Mouse (Mus musculus) heart, embryonic 11.5 days (tissue): ENCODE results near the gene Cul1. TPM values are rescaled to one million over a fixed set of nuclear protein-coding genes. Genes with fewer than 3 reads are reported as not detected.

ENCODE experiments used
- ATAC-seq: fragments of 200-750 bp; cut with Nextera tagmentation; replicated peaks from 2 replicates; pipeline ENCODE4 v1.8.0; 2017; ENCODE audit warnings: moderate library complexity; ENCODE audit not compliant: insufficient number of reproducible peaks, low FRiP score, low TSS enrichment
- H3K27ac ChIP-seq: fragments of 300-500 bp; sonication (generic); 2 replicates; pipeline ENCODE4 v1.5.1; 2014; ENCODE audit warnings: mild to moderate bottlenecking, low read depth, low read length
- H3K27me3 ChIP-seq: fragments of 300-500 bp; sonication (generic); 2 replicates; pipeline ENCODE4 v1.6.1; 2014; ENCODE audit warnings: mild to moderate bottlenecking, low read length, mixed read lengths; ENCODE audit not compliant: control insufficient read depth, insufficient read depth
- H3K36me3 ChIP-seq: fragments of 300-500 bp; sonication (generic); 2 replicates; pipeline ENCODE4 v1.6.1; 2014; ENCODE audit warnings: mild to moderate bottlenecking, low read length, moderate library complexity, mixed read lengths; ENCODE audit not compliant: control insufficient read depth, insufficient read depth
- H3K4me1 ChIP-seq: fragments of 300-500 bp; sonication (generic); 2 replicates; pipeline ENCODE4 v1.6.1; 2014; ENCODE audit warnings: low read length; ENCODE audit not compliant: control insufficient read depth, insufficient read depth
- H3K4me2 ChIP-seq: fragments of 300-500 bp; sonication (generic); 2 replicates; pipeline ENCODE4 v1.6.1; 2014; ENCODE audit warnings: mild to moderate bottlenecking, moderate library complexity
- H3K4me3 ChIP-seq: fragments of 300-500 bp; sonication (generic); 2 replicates; pipeline ENCODE4 v1.5.1; 2014; ENCODE audit warnings: low read depth, low read length
- H3K9ac ChIP-seq: fragments of 300-500 bp; sonication (generic); 2 replicates; pipeline ENCODE4 v1.6.1; 2014; ENCODE audit warnings: mild to moderate bottlenecking, low read depth, low read length, moderate library complexity
- H3K9me3 ChIP-seq: fragments of 300-500 bp; sonication (generic); replicated peaks from 2 replicates; pipeline ENCODE4 v1.6.1; 2016; ENCODE audit warnings: low read length; ENCODE audit not compliant: control insufficient read depth
- WGBS: fragments of 180-500 bp; shearing (Covaris S2); extraction: QIAGEN DNeasy Blood & Tissue Kit; methylation state at CpG from one replicate; pipeline ENCODE4 v1.1.7; 2014; ENCODE audit not compliant: insufficient replicate concordance; 5-methylcytosine and 5-hydroxymethylcytosine counted together
- polyA plus RNA-seq: library from polyadenylated mRNA; unstranded; fragments of >200 nt; fragmentation: Nextera tagmentation; extraction: Ambion mirVana; gene quantifications from 2 replicates; pipeline ENCODE4 v1.2.1, GENCODE M21; 2014

Cul1 gene
- polyA plus RNA-seq, 1 experiment from 2014 or later, result 116 TPM

GRCm38 (mm10) chr6:47522431-47522830 is 69.2 kb downstream of the Cul1 start:
- 96% methylated on average over 3 of the region's 3 CpGs for WGBS

GRCm38 (mm10) chr6:47525041-47525440 is 71.8 kb downstream of the Cul1 start:
- Histone ChIP-seq H3K27ac (no peak overlapping the region), H3K36me3 (peaks cover 35% of the 10 kb centered on the region), H3K27me3 (no peaks in the 10 kb centered on the region), H3K4me2 (no peak overlapping the region), H3K4me3 (no peak overlapping the region), H3K9me3 (no peaks in the 10 kb centered on the region), H3K9ac (no peak overlapping the region), H3K4me1 (no peaks in the 10 kb centered on the region)
- no peak for ATAC-seq
- 90% methylated on average over 2 of the region's 2 CpGs for WGBS

More at GRCm38 (mm10) chr6:47522431-47522830, 69.2 kb downstream of the Cul1 start:
- no peaks in the 10 kb centered on the region for H3K4me1 ChIP-seq
- H3K9ac ChIP-seq, result no peak overlapping the region
- H3K27ac ChIP-seq, result no peak overlapping the region
- no peaks in the 10 kb centered on the region for H3K27me3 ChIP-seq
- H3K36me3 ChIP-seq, result peaks cover 47% of the 10 kb centered on the region
- H3K4me3 ChIP-seq, result no peak overlapping the region
- ATAC-seq, result no peak
- no peak overlapping the region for H3K4me2 ChIP-seq
- H3K9me3 ChIP-seq, result no peaks in the 10 kb centered on the region

- no peak for ATAC-seq
- 71% methylated on average over 4 of the region's 4 CpGs for WGBS
- no peaks in the 10 kb centered on the region for H3K27me3 ChIP-seq
- no peak overlapping the region for H3K27ac ChIP-seq
- H3K4me2 ChIP-seq, result no peak overlapping the region
- peaks cover 37% of the 10 kb centered on the region for H3K36me3 ChIP-seq
- H3K9me3 ChIP-seq, result no peaks in the 10 kb centered on the region
- H3K9ac ChIP-seq, result no peak overlapping the region
- H3K4me1 ChIP-seq, result no peaks in the 10 kb centered on the region
- no peak overlapping the region for H3K4me3 ChIP-seq
Observed at GRCm38 (mm10) chr6:47526446-47526845, 73.2 kb downstream of the Cul1 start.

- Histone ChIP-seq H3K36me3 (peaks cover 33% of the 10 kb centered on the region), H3K27ac (no peak overlapping the region), H3K4me3 (no peak overlapping the region), H3K9me3 (no peaks in the 10 kb centered on the region), H3K27me3 (no peaks in the 10 kb centered on the region), H3K4me2 (no peak overlapping the region), H3K9ac (no peak overlapping the region), H3K4me1 (no peaks in the 10 kb centered on the region)
- no peak for ATAC-seq
- 87% methylated on average over 2 of the region's 2 CpGs for WGBS
Observed at GRCm38 (mm10) chr6:47527129-47527528, 73.9 kb downstream of the Cul1 start.

- 58% methylated on average over 1 of the region's 1 CpGs for WGBS
- no peak overlapping the region for H3K27ac ChIP-seq
- H3K27me3 ChIP-seq, result no peaks in the 10 kb centered on the region
- no peak for ATAC-seq
- peaks cover 29% of the 10 kb centered on the region for H3K36me3 ChIP-seq
- no peak overlapping the region for H3K4me2 ChIP-seq
- H3K9ac ChIP-seq, result no peak overlapping the region
- no peaks in the 10 kb centered on the region for H3K9me3 ChIP-seq
- no peaks in the 10 kb centered on the region for H3K4me1 ChIP-seq
- no peak overlapping the region for H3K4me3 ChIP-seq
Observed at GRCm38 (mm10) chr6:47527655-47528054, 74.5 kb downstream of the Cul1 start.

GRCm38 (mm10) chr6:47532547-47532946 is 79.3 kb downstream of the Cul1 start:
- 58% methylated on average over 1 of the region's 1 CpGs for WGBS
- Histone ChIP-seq H3K4me1 (no peaks in the 10 kb centered on the region), H3K27ac (no peak overlapping the region), H3K4me3 (no peak overlapping the region), H3K36me3 (peaks cover 8% of the 10 kb centered on the region), H3K27me3 (no peaks in the 10 kb centered on the region), H3K9me3 (no peaks in the 10 kb centered on the region), H3K4me2 (no peak overlapping the region), H3K9ac (no peak overlapping the region)
- no peak for ATAC-seq

- H3K4me2 ChIP-seq, result no peak overlapping the region
- 80% methylated on average over 5 of the region's 5 CpGs for WGBS
- H3K36me3 ChIP-seq, result peaks cover 10% of the 10 kb centered on the region
- H3K27me3 ChIP-seq, result no peaks in the 10 kb centered on the region
- ATAC-seq, result no peak
- H3K4me1 ChIP-seq, result no peaks in the 10 kb centered on the region
- no peaks in the 10 kb centered on the region for H3K9me3 ChIP-seq
- no peak overlapping the region for H3K9ac ChIP-seq
- H3K4me3 ChIP-seq, result no peak overlapping the region
- no peak overlapping the region for H3K27ac ChIP-seq
Observed at GRCm38 (mm10) chr6:47535333-47535732, 82.1 kb downstream of the Cul1 start.

- no peaks in the 10 kb centered on the region for H3K27me3 ChIP-seq
- no peak overlapping the region for H3K9ac ChIP-seq
- H3K9me3 ChIP-seq, result no peaks in the 10 kb centered on the region
- no peak overlapping the region for H3K4me3 ChIP-seq
- WGBS, result 70% methylated on average over 4 of the region's 4 CpGs
- H3K4me2 ChIP-seq, result no peak overlapping the region
- no peak for ATAC-seq
- H3K4me1 ChIP-seq, result no peaks in the 10 kb centered on the region
- H3K36me3 ChIP-seq, result peaks cover 7% of the 10 kb centered on the region
- H3K27ac ChIP-seq, result no peak overlapping the region
Observed at GRCm38 (mm10) chr6:47552280-47552679, 99.1 kb downstream of the Cul1 start.

- no peak for ATAC-seq
- Histone ChIP-seq H3K27ac (no peak overlapping the region), H3K9me3 (no peaks in the 10 kb centered on the region), H3K4me2 (no peak overlapping the region), H3K27me3 (no peaks in the 10 kb centered on the region), H3K36me3 (peaks cover 10% of the 10 kb centered on the region), H3K4me1 (no peaks in the 10 kb centered on the region), H3K9ac (no peak overlapping the region), H3K4me3 (no peak overlapping the region)
- WGBS, result 88% methylated on average over 2 of the region's 2 CpGs
Observed at GRCm38 (mm10) chr6:47559287-47559686, 106.1 kb downstream of the Cul1 start.
